Mouse (Mus musculus) hindbrain, embryonic 15.5 days (tissue): ENCODE measurements at regions not wholly inside any gene's neighbourhood (a gene's known extent, or its start where the extent isn't known, plus 50 kb on each side); places are given as distances from the start of the nearest gene placed in this dataset.

Experiments
- ATAC-seq: fragments of 200-750 bp; cut with Nextera tagmentation; 2 replicates; pipeline ENCODE4 v1.8.0; 2017; ENCODE audit warnings: low read depth, moderate number of reproducible peaks, moderate TSS enrichment; ENCODE audit not compliant: low FRiP score
- H3K27ac ChIP-seq: fragments of 300-500 bp; sonication (generic); replicated peaks from 2 replicates; pipeline ENCODE4 v1.5.1; 2015; ENCODE audit warnings: mild to moderate bottlenecking, inconsistent platforms
- H3K27me3 ChIP-seq: fragments of 300-500 bp; sonication (generic); 2 replicates; pipeline ENCODE4 v1.6.1; 2015; ENCODE audit warnings: control low read depth, inconsistent platforms
- H3K36me3 ChIP-seq: fragments of 300-500 bp; sonication (generic); 2 replicates; pipeline ENCODE4 v1.6.1; 2015; ENCODE audit warnings: control low read depth, inconsistent platforms
- H3K4me1 ChIP-seq: fragments of 300-500 bp; sonication (generic); replicated peaks from 2 replicates; pipeline ENCODE4 v1.6.1; 2015; ENCODE audit warnings: control low read depth, inconsistent platforms
- H3K4me2 ChIP-seq: fragments of 300-500 bp; sonication (generic); 2 replicates; pipeline ENCODE4 v1.6.1; 2015; ENCODE audit warnings: moderate library complexity, mild to moderate bottlenecking, inconsistent platforms
- H3K4me3 ChIP-seq: fragments of 300-500 bp; sonication (generic); 2 replicates; pipeline ENCODE4 v1.5.1; 2015; ENCODE audit warnings: mild to moderate bottlenecking, inconsistent platforms
- H3K9ac ChIP-seq: fragments of 300-500 bp; sonication (generic); 2 replicates; pipeline ENCODE4 v1.6.1; 2015; ENCODE audit warnings: inconsistent platforms
- H3K9me3 ChIP-seq: fragments of 300-500 bp; sonication (generic); 2 replicates; pipeline ENCODE4 v1.6.1; 2016; ENCODE audit warnings: control low read depth, inconsistent platforms
- WGBS: fragments of 180-500 bp; shearing (Covaris S2); methylation state at CpG from one replicate; pipeline ENCODE4 v1.1.7; 2015; 5-methylcytosine and 5-hydroxymethylcytosine counted together

DNA sequence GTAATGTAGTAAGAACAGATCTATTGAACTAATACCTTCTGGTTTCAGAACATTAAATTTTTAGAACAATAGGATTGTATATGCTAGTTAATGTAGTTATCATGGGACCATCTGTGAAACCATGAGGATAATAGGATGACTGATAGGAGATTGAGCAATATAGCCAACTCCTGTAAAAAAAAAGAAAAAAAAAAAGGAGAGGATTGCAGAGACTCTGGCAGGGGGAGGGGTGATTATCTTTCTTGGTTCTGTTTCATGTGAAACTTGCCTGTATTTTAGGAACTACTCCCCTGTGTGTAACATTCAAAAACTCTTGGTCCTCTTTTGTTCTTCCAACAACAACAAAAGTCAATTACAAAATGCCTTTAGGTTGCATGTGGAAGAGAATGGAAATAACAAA, 3412.1 kb upstream of the Gm7489 start:
- ATAC-seq, result no peak
- Histone ChIP-seq H3K9ac (no peak overlapping the region), H3K4me1 (no peaks in the 10 kb centered on the region), H3K9me3 (no peaks in the 10 kb centered on the region), H3K27me3 (no peaks in the 10 kb centered on the region), H3K4me3 (no peak overlapping the region), H3K4me2 (no peak overlapping the region), H3K36me3 (no peaks in the 10 kb centered on the region), H3K27ac (no peak overlapping the region)

DNA sequence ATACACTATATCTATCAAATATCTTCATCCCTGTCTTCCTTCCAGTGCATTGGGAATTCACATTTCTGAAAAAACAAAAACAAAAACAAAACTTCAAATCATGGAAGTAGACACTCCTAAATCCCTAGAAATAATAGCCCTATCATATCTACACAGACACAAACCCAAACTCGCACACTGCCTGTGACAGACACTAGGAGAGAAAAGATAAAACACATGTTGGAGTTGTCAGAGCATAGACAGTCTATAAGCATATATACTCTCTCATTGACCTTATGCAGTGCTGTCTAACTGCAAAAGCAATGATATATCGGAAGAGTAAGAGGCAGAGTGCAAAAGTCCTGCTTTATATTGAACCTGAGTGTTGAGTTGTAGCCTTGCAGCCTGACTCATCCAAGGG, 3386.0 kb upstream of the Gm7489 start:
- no peak for ATAC-seq
- no peak overlapping the region for H3K4me2 ChIP-seq
- no peaks in the 10 kb centered on the region for H3K4me1 ChIP-seq
- no peaks in the 10 kb centered on the region for H3K36me3 ChIP-seq
- no peak overlapping the region for H3K4me3 ChIP-seq
- no peak overlapping the region for H3K9ac ChIP-seq
- H3K9me3 ChIP-seq, result no peaks in the 10 kb centered on the region
- WGBS, result 92% methylated on average over 2 of the region's 2 CpGs
- no peaks in the 10 kb centered on the region for H3K27me3 ChIP-seq
- no peak overlapping the region for H3K27ac ChIP-seq

DNA sequence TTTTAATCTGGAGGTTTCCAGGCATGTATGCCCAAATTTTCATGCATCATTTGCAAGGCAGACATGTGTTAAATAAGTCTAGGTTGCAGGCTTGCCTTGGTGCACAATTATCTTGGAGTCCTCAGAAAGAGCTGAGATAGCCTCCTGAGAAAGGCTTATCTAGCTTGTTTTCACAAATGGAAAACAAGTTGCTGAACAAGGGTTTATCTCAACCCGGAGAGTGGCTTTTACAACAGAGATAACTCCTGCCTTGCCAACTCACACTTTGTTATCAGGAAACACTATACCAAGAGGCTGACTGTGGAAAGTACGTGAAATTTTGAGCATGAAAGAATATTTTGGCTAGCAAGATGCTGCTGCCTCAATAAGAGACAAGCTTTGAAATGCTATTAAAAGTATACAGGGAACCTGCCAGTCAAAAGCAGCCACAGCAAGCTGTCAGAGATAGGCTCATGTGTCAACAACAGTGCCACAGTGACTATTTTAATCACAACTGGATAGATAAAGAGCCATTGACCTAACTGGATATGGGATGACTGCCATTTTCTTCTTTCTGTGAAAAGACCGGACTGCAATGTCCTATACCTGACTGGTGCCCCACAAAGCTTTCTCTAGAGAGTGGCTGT, 3376.6 kb upstream of the Gm7489 start:
- H3K27me3 ChIP-seq, result no peaks in the 10 kb centered on the region
- no peaks in the 10 kb centered on the region for H3K36me3 ChIP-seq
- no peaks in the 10 kb centered on the region for H3K9me3 ChIP-seq
- ATAC-seq, result no peak
- H3K9ac ChIP-seq, result no peak overlapping the region
- H3K4me2 ChIP-seq, result no peak overlapping the region
- no peak overlapping the region for H3K4me3 ChIP-seq
- no peak overlapping the region for H3K27ac ChIP-seq
- no peaks in the 10 kb centered on the region for H3K4me1 ChIP-seq
- 85% methylated on average over 3 of the region's 3 CpGs for WGBS

DNA sequence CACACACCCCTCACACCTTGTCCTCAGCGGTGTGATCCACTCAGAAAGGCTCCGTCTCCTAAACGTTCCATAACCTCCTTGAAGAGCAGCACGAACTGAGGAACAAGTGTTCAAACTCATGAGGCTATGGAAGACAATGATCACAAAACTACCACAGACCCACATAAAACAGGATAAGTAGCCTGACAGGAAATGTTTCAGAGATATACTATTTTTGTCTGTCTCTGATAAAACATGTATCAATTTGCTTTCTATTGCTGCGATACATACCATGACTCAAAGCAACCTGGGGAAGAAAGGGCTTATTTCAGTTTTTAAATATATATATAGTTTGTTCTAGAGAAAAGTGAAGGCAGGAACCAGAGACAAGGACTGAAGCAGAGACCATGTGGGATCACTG, 3371.7 kb upstream of the Gm7489 start:
- Histone ChIP-seq H3K36me3 (no peaks in the 10 kb centered on the region), H3K9ac (no peak overlapping the region), H3K27me3 (no peaks in the 10 kb centered on the region), H3K27ac (no peak overlapping the region), H3K4me3 (no peak overlapping the region), H3K4me2 (no peak overlapping the region), H3K4me1 (no peaks in the 10 kb centered on the region), H3K9me3 (no peaks in the 10 kb centered on the region)
- WGBS, result 96% methylated on average over 5 of the region's 5 CpGs
- ATAC-seq, result no peak

DNA sequence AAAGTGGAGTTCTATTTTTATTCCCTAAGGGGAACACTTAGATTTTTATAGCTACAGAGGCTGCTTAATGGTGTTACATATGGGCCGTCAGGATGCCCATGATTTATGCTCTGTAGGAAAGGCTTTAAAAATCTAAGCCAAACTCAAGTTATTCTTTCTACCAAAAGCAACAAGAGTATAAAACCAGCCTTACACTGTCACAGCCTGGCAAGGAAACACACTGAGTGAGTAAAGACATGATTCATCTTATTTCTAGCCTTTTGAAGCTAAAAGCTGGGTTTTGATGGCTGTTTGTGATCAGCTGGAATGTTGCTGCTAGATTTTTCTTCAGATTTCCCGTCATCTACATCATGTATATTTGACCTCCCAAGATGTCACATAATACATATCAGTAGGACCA, 3359.9 kb upstream of the Gm7489 start:
- Histone ChIP-seq H3K36me3 (no peaks in the 10 kb centered on the region), H3K9me3 (no peaks in the 10 kb centered on the region), H3K27ac (no peak overlapping the region), H3K4me1 (no peaks in the 10 kb centered on the region), H3K27me3 (no peaks in the 10 kb centered on the region), H3K9ac (no peak overlapping the region), H3K4me3 (no peak overlapping the region), H3K4me2 (no peak overlapping the region)
- no peak for ATAC-seq
- WGBS, result 91% methylated on average over 2 of the region's 2 CpGs

DNA sequence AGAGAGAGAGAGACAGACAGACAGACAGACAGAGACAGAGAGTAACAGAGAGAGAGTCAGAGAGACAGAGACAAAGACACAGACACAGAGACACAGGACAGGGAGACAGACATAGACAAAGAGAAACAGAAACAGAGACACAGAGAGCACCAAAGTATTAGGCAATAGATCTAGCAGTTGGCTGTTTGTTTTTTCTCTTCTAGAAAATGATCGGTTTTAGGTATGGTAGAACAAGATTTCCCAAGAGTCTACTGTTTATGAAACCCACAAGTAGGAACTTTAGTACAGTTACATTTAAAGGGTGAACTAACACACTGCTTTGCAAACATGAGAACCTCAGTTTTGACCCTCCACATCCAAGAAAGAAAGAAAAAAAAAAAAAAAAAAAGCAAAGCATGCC, 3350.2 kb upstream of the Gm7489 start:
- no peak for ATAC-seq
- WGBS, result 93% methylated on average over 1 of the region's 1 CpGs
- Histone ChIP-seq H3K36me3 (no peaks in the 10 kb centered on the region), H3K4me3 (no peak overlapping the region), H3K4me2 (no peak overlapping the region), H3K4me1 (no peaks in the 10 kb centered on the region), H3K9me3 (no peaks in the 10 kb centered on the region), H3K27ac (no peak overlapping the region), H3K27me3 (no peaks in the 10 kb centered on the region), H3K9ac (no peak overlapping the region)

DNA sequence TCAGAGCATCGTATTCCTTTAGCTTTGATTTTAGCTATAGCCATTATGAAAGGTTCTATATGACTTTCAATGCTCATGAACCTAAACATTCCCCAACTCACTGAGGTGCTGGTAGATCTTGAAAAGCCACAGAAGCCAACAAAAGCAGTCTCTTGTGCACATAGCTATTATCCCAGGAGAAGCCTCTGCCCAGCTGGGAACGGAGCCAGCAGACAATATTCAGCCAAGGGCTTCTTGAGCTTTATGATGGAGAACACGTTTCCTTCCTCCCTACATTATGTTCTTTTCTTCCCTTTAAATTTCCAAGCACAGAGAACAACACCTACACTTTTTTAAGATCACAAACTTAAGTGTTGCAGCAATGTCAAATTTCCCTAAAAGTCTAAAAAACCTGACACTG, 3321.1 kb upstream of the Gm7489 start:
- no peaks in the 10 kb centered on the region for H3K9me3 ChIP-seq
- H3K4me2 ChIP-seq, result no peak overlapping the region
- no peaks in the 10 kb centered on the region for H3K27me3 ChIP-seq
- H3K4me1 ChIP-seq, result no peaks in the 10 kb centered on the region
- WGBS, result 74% methylated on average over 3 of the region's 3 CpGs
- H3K4me3 ChIP-seq, result no peak overlapping the region
- no peaks in the 10 kb centered on the region for H3K36me3 ChIP-seq
- H3K9ac ChIP-seq, result no peak overlapping the region
- no peak for ATAC-seq
- no peak overlapping the region for H3K27ac ChIP-seq

DNA sequence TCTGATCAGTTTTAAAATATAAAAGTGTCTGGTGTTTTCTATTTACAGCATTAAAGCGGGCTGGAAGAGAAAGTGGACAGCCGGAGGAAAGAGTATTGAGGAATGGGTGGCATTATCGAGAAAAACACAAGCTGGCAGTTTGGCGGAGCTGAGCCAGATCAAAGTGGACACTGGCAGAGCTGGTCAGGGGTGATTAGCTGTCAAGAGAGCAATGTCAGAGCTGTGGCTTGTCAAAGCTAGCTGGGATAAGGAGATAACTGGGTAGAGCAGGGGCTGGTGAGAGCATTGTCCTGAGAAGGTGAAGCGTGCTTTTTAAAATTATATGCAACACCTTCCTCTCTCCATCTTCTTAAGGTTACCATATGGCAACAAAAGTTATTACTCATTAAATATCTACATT, 3303.9 kb upstream of the Gm7489 start:
- H3K4me1 ChIP-seq, result no peaks in the 10 kb centered on the region
- no peak overlapping the region for H3K9ac ChIP-seq
- ATAC-seq, result no peak
- no peak overlapping the region for H3K27ac ChIP-seq
- H3K36me3 ChIP-seq, result no peaks in the 10 kb centered on the region
- H3K9me3 ChIP-seq, result no peaks in the 10 kb centered on the region
- no peak overlapping the region for H3K4me2 ChIP-seq
- no peaks in the 10 kb centered on the region for H3K27me3 ChIP-seq
- no peak overlapping the region for H3K4me3 ChIP-seq
- WGBS, result 93% methylated on average over 5 of the region's 5 CpGs

DNA sequence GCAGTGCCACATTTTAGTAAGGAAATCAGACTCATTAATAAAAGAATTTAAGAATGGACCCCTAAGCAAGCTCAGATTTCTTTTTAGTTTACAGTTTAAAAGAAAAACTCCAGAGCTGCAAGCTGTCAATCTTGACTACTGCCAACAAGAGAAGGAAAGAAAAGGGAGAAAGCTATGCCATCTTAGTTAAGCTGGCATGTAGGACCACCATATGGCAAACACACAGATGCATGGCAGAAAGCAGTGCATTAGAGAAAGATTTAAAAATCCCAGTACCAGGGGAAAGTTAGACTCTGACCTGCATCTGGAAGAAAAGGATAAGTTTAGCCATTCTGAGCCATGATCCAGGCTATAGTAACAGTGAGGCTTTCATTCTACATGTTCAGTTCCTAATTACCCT, 3300.8 kb upstream of the Gm7489 start:
- Histone ChIP-seq H3K4me2 (no peak overlapping the region), H3K36me3 (no peaks in the 10 kb centered on the region), H3K4me1 (no peaks in the 10 kb centered on the region), H3K4me3 (no peak overlapping the region), H3K27ac (no peak overlapping the region), H3K9me3 (no peaks in the 10 kb centered on the region), H3K9ac (no peak overlapping the region), H3K27me3 (no peaks in the 10 kb centered on the region)
- ATAC-seq, result no peak

DNA sequence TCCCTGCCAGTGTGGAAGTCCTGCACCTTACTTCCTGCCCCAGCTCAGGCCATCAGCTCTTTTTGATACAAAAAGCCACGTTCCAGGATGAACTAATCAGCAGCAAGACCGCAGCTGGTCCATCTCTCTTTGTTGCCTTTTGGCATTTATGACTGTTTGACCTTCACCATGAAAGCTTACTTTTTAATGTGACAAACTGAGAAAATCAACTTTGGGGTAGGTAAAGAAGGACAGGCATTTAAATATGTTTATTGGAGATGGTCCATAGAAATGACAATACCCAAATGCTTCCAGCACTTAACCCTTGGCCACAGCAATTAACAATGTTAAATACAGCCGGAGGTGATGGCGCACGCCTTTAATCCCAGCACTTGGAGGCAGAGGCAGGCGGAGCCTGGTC, 3299.2 kb upstream of the Gm7489 start:
- H3K4me2 ChIP-seq, result no peak overlapping the region
- no peaks in the 10 kb centered on the region for H3K36me3 ChIP-seq
- no peak for ATAC-seq
- H3K27me3 ChIP-seq, result no peaks in the 10 kb centered on the region
- H3K4me3 ChIP-seq, result no peak overlapping the region
- no peaks in the 10 kb centered on the region for H3K9me3 ChIP-seq
- H3K27ac ChIP-seq, result no peak overlapping the region
- WGBS, result 89% methylated on average over 6 of the region's 6 CpGs
- H3K4me1 ChIP-seq, result no peaks in the 10 kb centered on the region
- H3K9ac ChIP-seq, result no peak overlapping the region
